Mouse (Mus musculus): ENCODE results near the gene Gm45140. TPM values are rescaled to one million over a fixed set of nuclear protein-coding genes. Genes with fewer than 3 reads are reported as not detected.

Gene Gm45140
- total and polyA plus RNA-seq, 3 experiments = 4.3 to 25.7 (median 13.0) TPM

- H3K4me2 ChIP-seq (ENCODE audit: insufficient read depth, low read depth, poor library complexity, severe bottlenecking) = no peak overlapping the region
- H3K4me1 ChIP-seq (ENCODE audit: control insufficient read depth in 1 of 2, insufficient read depth in 2 of 2) = peaks cover 0 to 6% of the 10 kb centered on the region in 2 experiments; a peak in 2 of 4 replicates
Observed at GRCm38 (mm10) chr6:87867256-87867655, 31.7 kb upstream of the Gm45140 start.

DNA sequence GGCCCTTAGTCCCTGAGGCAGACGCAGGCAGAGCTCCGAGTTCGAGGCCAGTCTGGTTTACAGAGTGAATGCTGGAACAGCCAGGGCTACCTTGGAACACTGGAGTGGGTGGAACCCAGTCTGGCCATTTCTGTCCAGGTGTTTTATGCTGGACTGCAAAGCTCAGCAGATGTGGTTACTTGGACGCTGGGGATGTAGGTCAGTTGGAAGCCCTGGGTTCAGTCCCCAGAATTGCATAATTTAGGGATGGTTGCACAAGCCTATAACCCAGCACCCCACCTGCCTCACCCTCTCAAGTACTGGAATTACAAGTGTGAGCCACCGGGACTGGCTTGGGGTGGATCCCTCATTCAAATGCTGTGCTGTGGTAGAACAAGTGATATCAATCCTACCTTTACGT, 30.6 kb upstream of the Gm45140 start:
- TF ChIP-seq BHLHE40 (IDR thresholded peaks at IDR 0.05; ENCODE audit: low read depth, low read length) (no peak), MAZ (IDR thresholded peaks at IDR 0.05; ENCODE audit: low read depth, low read length) (no peak), RCOR1 (conservative IDR thresholded peaks at IDR 0.05; ENCODE audit: low read depth, low read length) (no peak), KAT2A (IDR thresholded peaks at IDR 0.05; ENCODE audit: insufficient replicate concordance, low read length) (no peak), IRF4 (IDR thresholded peaks at IDR 0.05; ENCODE audit: low read depth, low read length) (no peak)
- Histone ChIP-seq H3K4me2 (ENCODE audit: insufficient read depth, low read depth, poor library complexity, severe bottlenecking) (no peak overlapping the region), H3K79me2 (replicated peaks; ENCODE audit: control insufficient read depth, extremely low read depth, insufficient read depth, poor library complexity, severe bottlenecking) (no peaks in the 10 kb centered on the region), H3K36me3 (replicated peaks in 1 of 2; ENCODE audit: control insufficient read depth in 1 of 2, insufficient read depth in 1 of 2, low read length in 1 of 2) (no peaks in the 10 kb centered on the region), H3K9ac (ENCODE audit: insufficient read depth, low read depth) (no peak overlapping the region), H3K9me3 (replicated peaks; ENCODE audit: low read length) (no peaks in the 10 kb centered on the region), H3K4me3 (replicated peaks in 1 of 3; ENCODE audit: low read depth in 2 of 3, low read length in 2 of 3, poor library complexity in 1 of 3) (no peak overlapping the region), H3K4me1 (ENCODE audit: control insufficient read depth in 1 of 2, insufficient read depth in 2 of 2) (peaks cover 0 to 6% of the 10 kb centered on the region in 2 experiments; a peak in 2 of 4 replicates), H3K27ac (ENCODE audit: insufficient read depth, low read depth) (no peak overlapping the region), H3K27me3 (replicated peaks) (no peaks in the 10 kb centered on the region)
- dilution Hi-C loops (cut with MboI; ENCODE audit: extremely low pct_ligation_motif_present, extremely low pct_unique_long_range_greater_than_20kb, low sequenced_read_pairs) = no loop called here
- in situ Hi-C loops (cut with MboI; ENCODE audit: low pct_ligation_motif_present, low pct_unique_long_range_greater_than_20kb, low sequenced_read_pairs) = no loop called here
- DNase-seq (ENCODE audit: extremely low read depth) = no peak

More at GRCm38 (mm10) chr6:87867256-87867655, 31.7 kb upstream of the Gm45140 start:
- dilution Hi-C loops (cut with MboI; ENCODE audit: extremely low pct_ligation_motif_present, extremely low pct_unique_long_range_greater_than_20kb, low sequenced_read_pairs) = no loop called here
- TF ChIP-seq TBP (conservative IDR thresholded peaks at IDR 0.05; ENCODE audit: low read depth, low read length) (no peak), UBTF (IDR thresholded peaks at IDR 0.05; ENCODE audit: low read depth, low read length) (no peak), MAFK (IDR thresholded peaks at IDR 0.05; ENCODE audit: insufficient replicate concordance, low read length) (peak; percentile 30; the same call in 1 of the 2 replicates)
- H3K27ac ChIP-seq (ENCODE audit: insufficient read depth, low read depth) = no peak overlapping the region
- no peak for DNase-seq (ENCODE audit: extremely low read depth)
- no peak overlapping the region for H3K9ac ChIP-seq (ENCODE audit: insufficient read depth, low read depth)
- no peaks in the 10 kb centered on the region for H3K79me2 ChIP-seq (replicated peaks; ENCODE audit: control insufficient read depth, extremely low read depth, insufficient read depth, poor library complexity, severe bottlenecking)
- H3K27me3 ChIP-seq (replicated peaks) = no peaks in the 10 kb centered on the region
- no peaks in the 10 kb centered on the region for H3K36me3 ChIP-seq (replicated peaks in 1 of 2; ENCODE audit: control insufficient read depth in 1 of 2, insufficient read depth in 1 of 2, low read length in 1 of 2)
- H3K9me3 ChIP-seq (replicated peaks; ENCODE audit: low read length) = no peaks in the 10 kb centered on the region
- H3K4me3 ChIP-seq (replicated peaks in 1 of 3; ENCODE audit: low read depth in 2 of 3, low read length in 2 of 3, poor library complexity in 1 of 3) = no peak overlapping the region
- in situ Hi-C loops (cut with MboI; ENCODE audit: low pct_ligation_motif_present, low pct_unique_long_range_greater_than_20kb, low sequenced_read_pairs) = no loop called here

DNA sequence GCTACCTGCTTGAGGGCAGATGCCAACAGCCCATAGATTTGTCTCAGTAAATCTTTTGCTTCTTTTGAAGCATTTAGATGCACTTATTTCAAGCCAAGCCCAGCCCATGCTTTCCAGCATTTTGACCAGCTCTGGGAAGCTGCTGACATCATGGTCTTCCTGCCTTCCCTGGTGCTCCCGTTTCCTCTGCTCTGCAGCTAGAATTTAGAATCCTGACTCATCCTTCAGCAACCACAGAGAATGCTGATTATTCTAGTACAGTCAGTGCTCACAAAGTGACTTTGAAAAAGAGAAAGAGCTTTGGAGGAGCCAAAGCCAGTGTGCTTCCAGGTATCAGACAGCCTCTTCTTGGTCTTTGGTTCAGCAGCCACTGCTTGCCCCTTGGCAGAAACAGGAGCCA, 21.5 kb upstream of the Gm45140 start:
- in situ Hi-C loops (cut with MboI; ENCODE audit: low pct_ligation_motif_present, low pct_unique_long_range_greater_than_20kb, low sequenced_read_pairs) = no loop called here
- Histone ChIP-seq H3K36me3 (replicated peaks in 1 of 2; ENCODE audit: control insufficient read depth in 1 of 2, insufficient read depth in 1 of 2, low read length in 1 of 2) (no peaks in the 10 kb centered on the region), H3K27me3 (replicated peaks) (peaks cover 3% of the 10 kb centered on the region), H3K4me2 (ENCODE audit: insufficient read depth, low read depth, poor library complexity, severe bottlenecking) (no peak overlapping the region), H3K4me1 (ENCODE audit: control insufficient read depth in 1 of 2, insufficient read depth in 2 of 2) (peaks cover 3 to 11% of the 10 kb centered on the region in 2 experiments), H3K9ac (ENCODE audit: insufficient read depth, low read depth) (no peak overlapping the region), H3K4me3 (replicated peaks in 1 of 3; ENCODE audit: low read depth in 2 of 3, low read length in 2 of 3, poor library complexity in 1 of 3) (no peak overlapping the region), H3K9me3 (replicated peaks; ENCODE audit: low read length) (no peaks in the 10 kb centered on the region), H3K79me2 (replicated peaks; ENCODE audit: control insufficient read depth, extremely low read depth, insufficient read depth, poor library complexity, severe bottlenecking) (no peaks in the 10 kb centered on the region), H3K27ac (ENCODE audit: insufficient read depth, low read depth) (no peak overlapping the region)
- dilution Hi-C loops (cut with MboI; ENCODE audit: extremely low pct_ligation_motif_present, extremely low pct_unique_long_range_greater_than_20kb, low sequenced_read_pairs) = no loop called here
- DNase-seq (ENCODE audit: extremely low read depth) = no peak
- TF ChIP-seq ZC3H11A (IDR thresholded peaks at IDR 0.05; ENCODE audit: low read depth, low read length) = no peak
- no peak for TF ChIP-seq PAX5 (IDR thresholded peaks at IDR 0.05; ENCODE audit: low read length)
- no peak for TF ChIP-seq RAD21 (IDR thresholded peaks at IDR 0.05; ENCODE audit: low read depth, low read length)
- no peak for TF ChIP-seq HCFC1 (IDR thresholded peaks at IDR 0.05; ENCODE audit: low read depth, low read length)
- TF ChIP-seq SIN3A (IDR thresholded peaks at IDR 0.05; ENCODE audit: low read length) = no peak
- TF ChIP-seq MAX (IDR thresholded peaks at IDR 0.05; ENCODE audit: low read length) = no peak
- no peak for TF ChIP-seq TBP (conservative IDR thresholded peaks at IDR 0.05; ENCODE audit: low read depth, low read length)
- no peak for TF ChIP-seq MEF2A (IDR thresholded peaks at IDR 0.05; ENCODE audit: borderline replicate concordance, low read depth, low read length)
- no peak for TF ChIP-seq ZMIZ1 (IDR thresholded peaks at IDR 0.05; ENCODE audit: low read depth, low read length)
- TF ChIP-seq ELF1 (IDR thresholded peaks at IDR 0.05; ENCODE audit: low read depth, low read length) = no peak
- TF ChIP-seq ZNF384 (IDR thresholded peaks at IDR 0.05; ENCODE audit: low read depth, low read length) = no peak
- no peak for TF ChIP-seq EP300 (IDR thresholded peaks at IDR 0.05; ENCODE audit: low read length)
- TF ChIP-seq CTCF (conservative IDR thresholded peaks at IDR 0.05 in 1 of 2, IDR thresholded peaks at IDR 0.05 in 1 of 2; ENCODE audit: low read depth in 2 of 2, low read length in 2 of 2) = no peak
- TF ChIP-seq E2F4 (IDR thresholded peaks at IDR 0.05; ENCODE audit: insufficient replicate concordance, low read depth, low read length) = no peak
- no peak for TF ChIP-seq JUN (IDR thresholded peaks at IDR 0.05; ENCODE audit: insufficient read depth, low read depth, low read length)
- TF ChIP-seq UBTF (IDR thresholded peaks at IDR 0.05; ENCODE audit: low read depth, low read length) = no peak
- TF ChIP-seq JUND (conservative IDR thresholded peaks at IDR 0.05; ENCODE audit: low read depth, low read length) = no peak
- TF ChIP-seq SMC3 (IDR thresholded peaks at IDR 0.05; ENCODE audit: low read depth, low read length) = no peak
- TF ChIP-seq MYC (IDR thresholded peaks at IDR 0.05; ENCODE audit: low read depth, low read length) = no peak
- no peak for TF ChIP-seq USF1 (IDR thresholded peaks at IDR 0.05; ENCODE audit: low read depth, low read length)

Data from CH12.LX (cell line).